Mouse (Mus musculus) myocyte (in vitro differentiated cells): ENCODE results near the gene Atp5g2.

Experiments
- E2F4 ChIP-seq: IDR thresholded peaks from one replicate; pipeline ENCODE4 v1.6.1; 2011; ENCODE audit warnings: mild to moderate bottlenecking, control low read depth, moderate library complexity; ENCODE audit not compliant: insufficient read depth
- MAX ChIP-seq: IDR thresholded peaks from one replicate; pipeline ENCODE4 v1.6.1; 2011; ENCODE audit warnings: low read depth, mild to moderate bottlenecking, control low read depth
- MYOG ChIP-seq, 3 experiments: IDR thresholded peaks; one replicate each; pipeline ENCODE4 v1.6.1; 2011; ENCODE audit warnings: control low read depth in 2 of 3, low read depth in 2 of 3, mild to moderate bottlenecking in 2 of 3; ENCODE audit not compliant: insufficient read length in 2 of 3, control insufficient read depth in 1 of 3, insufficient read depth in 1 of 3
- POLR2A ChIP-seq: IDR thresholded peaks from one replicate; pipeline ENCODE4 v1.6.1; 2011; ENCODE audit warnings: low read depth, mild to moderate bottlenecking, control low read depth, moderate library complexity; ENCODE audit not compliant: insufficient read length
- POLR2AphosphoS2 ChIP-seq: IDR thresholded peaks from one replicate; pipeline ENCODE4 v1.6.1; 2011; ENCODE audit warnings: low read depth, control low read depth; ENCODE audit not compliant: insufficient read length
- TCF12 ChIP-seq: IDR thresholded peaks from one replicate; pipeline ENCODE4 v1.6.1; 2011; ENCODE audit warnings: mild to moderate bottlenecking, control low read depth; ENCODE audit not compliant: poor library complexity, insufficient read depth, severe bottlenecking
- TCF3 ChIP-seq: IDR thresholded peaks from one replicate; pipeline ENCODE4 v1.6.1; 2011; ENCODE audit warnings: low read depth, control low read depth; ENCODE audit not compliant: insufficient read length
- USF1 ChIP-seq: IDR thresholded peaks from one replicate; pipeline ENCODE4 v1.6.1; 2011; ENCODE audit warnings: low read depth, mild to moderate bottlenecking, control low read depth, moderate library complexity

DNA sequence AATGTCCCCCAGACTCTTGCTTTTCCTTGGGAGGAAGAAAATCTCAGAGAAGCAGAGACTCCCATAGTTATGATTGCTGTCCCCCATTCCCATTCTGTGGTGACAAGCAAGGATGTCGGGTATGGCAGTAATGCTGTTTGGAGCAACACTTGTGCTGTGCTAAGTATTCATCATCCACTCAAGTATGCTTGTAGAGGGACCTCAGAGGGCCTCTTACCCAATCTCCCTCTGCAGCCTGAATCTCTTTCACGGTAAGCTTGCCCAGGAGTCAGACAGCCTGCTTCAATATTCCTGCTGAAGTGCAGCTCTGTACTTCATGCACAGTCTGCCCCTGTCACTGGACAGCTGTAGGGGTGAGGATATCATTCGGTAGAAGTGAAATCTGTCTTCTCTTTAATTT, 24.7 kb upstream of the Atp5g2 start:
- no peak for TF ChIP-seq POLR2A
- TF ChIP-seq MAX, result no peak
- TF ChIP-seq USF1, result no peak
- TF ChIP-seq MYOG (IDR thresholded peaks at IDR 0.05; ENCODE audit: control insufficient read depth in 1 of 3, insufficient read depth in 1 of 3, insufficient read length in 2 of 3, low read depth in 2 of 3), result no peak
- no peak for TF ChIP-seq TCF12
- TF ChIP-seq POLR2AphosphoS2, result no peak
- TF ChIP-seq E2F4, result no peak
- TF ChIP-seq TCF3, result no peak
